Mouse (Mus musculus) heart, adult 2 months (tissue): ENCODE results near the gene Tktl1.

Source experiments
- CTCF ChIP-seq: fragments of 200-600 bp; IDR thresholded peaks from 2 replicates; pipeline ENCODE4 v1.8.1; 2022; ENCODE audit warnings: antibody characterized with exemption, mild to moderate bottlenecking, moderate library complexity
- POLR2A ChIP-seq: fragments of 200-500 bp; IDR thresholded peaks from 2 replicates; pipeline ENCODE4 v1.6.1; 2011; ENCODE audit warnings: mild to moderate bottlenecking, low read depth, low read length, control low read depth; ENCODE audit not compliant: insufficient read depth

GRCm38 (mm10) chrX:74245687-74246086 lies 68.6 kb downstream of the Tktl1 start:
- TF ChIP-seq CTCF (no peak), POLR2A (peak; percentile 73)
